Mouse (Mus musculus): ENCODE measurements around the gene Ptms. TPM values are rescaled to one million over a fixed set of nuclear protein-coding genes. Genes with fewer than 3 reads are reported as not detected.

Ptms gene
- polyA plus RNA-seq, 1 experiment from 2014 or later = 850 TPM

DNA sequence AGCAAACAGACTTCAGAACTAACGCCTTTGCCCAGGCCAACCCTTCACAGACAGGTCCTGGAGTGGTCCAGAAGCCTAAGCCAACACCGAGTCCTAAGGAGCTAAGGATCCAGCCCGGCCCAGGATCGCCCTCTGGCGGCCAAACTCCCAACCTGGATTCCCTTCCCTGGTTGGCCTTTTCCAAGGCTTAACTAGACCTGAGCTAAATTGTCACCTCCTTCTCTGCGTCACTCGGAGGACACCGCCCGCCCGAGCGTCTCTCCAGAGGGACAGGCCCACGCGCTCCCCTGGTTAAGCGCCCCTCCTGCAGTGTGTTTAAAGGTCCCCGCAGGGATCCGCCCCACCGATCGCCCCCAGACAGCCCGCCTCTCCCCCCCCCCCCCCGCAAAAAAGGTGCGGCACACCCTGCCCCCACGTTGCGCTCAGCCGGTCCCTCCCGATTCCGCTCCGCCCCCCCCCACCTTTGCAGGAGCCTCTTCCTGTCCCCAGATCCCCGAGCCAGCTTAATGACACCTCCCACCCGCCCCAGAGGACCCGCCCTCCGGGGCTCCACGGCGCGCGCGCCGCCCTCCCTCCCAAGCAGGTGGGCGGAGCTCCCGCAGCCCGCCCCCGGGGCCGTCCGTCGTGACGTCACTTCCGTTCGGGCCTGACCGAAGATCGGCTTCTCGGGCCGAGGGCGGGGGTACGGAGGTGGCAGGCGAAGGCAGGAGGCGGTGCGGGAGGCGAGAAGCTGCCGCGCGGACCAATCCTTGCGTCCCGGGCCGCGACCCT is 11.0 kb upstream of the Ptms start, which contains the start of gene Mlf2:
Mlf2 (plus strand) TSS at position 633 of the 771 bp plus-strand sequence.
- in situ Hi-C loops (cut with MboI; ENCODE audit: low pct_unique_long_range_greater_than_20kb) = no loop called here
- POLR2A ChIA-PET = interaction anchor here (0.6 to 4.6 kb wide), 8 partner anchors 10 to 67 kb away, joined by 3 to 59 read pairs (median 5); partner anchors contain the start of genes Cops7a and Ptms
- ATAC-seq (peak; percentile 90), DNase-seq (ENCODE audit: low read depth, low spot score) (peak; percentile 93)
- CTCF ChIA-PET = interaction anchor here (0.8 to 8.4 kb wide), 18 partner anchors 9 to 104 kb away, joined by 3 to 86 read pairs (median 6); partner anchors contain the start of genes Cops7a, Gpr162 and Lag3
- no peaks in the 10 kb centered on the region for H3K27me3 ChIP-seq
- TF ChIP-seq CTCF (IDR thresholded peaks at IDR 0.05) = no peak

DNA sequence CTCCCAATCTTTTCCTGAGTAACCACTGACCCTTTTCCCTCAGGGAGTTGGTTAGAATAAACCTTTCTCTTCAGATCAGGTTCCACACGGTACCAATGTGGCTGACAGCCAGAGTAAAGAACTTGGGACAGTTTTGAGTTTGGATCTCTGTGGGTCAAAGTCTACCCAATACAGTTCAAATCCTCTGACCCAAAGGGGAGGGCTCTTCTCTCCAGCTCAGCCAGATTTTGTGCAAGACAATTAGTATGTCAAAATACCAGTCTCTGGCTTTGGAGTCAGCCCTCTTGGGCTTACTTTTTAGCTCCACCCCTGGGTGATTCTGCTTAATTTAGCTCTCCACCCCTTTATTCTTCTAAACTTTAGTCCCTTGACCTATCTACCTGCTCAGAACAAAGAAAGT is 10.3 kb upstream of the Ptms start:
- ATAC-seq = peak; percentile 1

DNA sequence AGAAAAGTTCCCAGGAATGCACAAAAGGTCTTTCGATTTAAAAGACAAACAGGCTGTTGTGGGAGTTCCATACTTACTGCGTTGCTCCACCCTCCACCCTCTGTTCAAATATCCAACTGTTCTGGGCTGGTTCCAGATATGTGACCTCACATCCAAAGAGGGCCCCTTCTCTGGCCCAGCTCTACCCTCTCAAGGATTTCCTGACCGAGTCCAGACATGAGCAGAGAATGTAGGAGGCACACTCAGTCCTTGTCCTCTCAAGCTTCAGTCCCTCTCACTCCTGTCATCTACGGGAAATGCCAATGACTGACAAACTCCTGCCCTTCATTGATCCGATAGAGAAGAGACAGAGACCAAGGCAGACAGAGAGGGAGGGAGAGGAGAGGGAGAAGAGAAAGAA is 6.0 kb upstream of the Ptms start:
- TF ChIP-seq CTCF (IDR thresholded peaks at IDR 0.05) = no peak
- H3K27me3 ChIP-seq = no peaks in the 10 kb centered on the region
- no peak for DNase-seq (ENCODE audit: low read depth, low spot score)
- POLR2A ChIA-PET = interaction anchor here (1.2 kb wide), 1 partner anchor 9 kb away, joined by 5 read pairs; no protein-coding TSS in a partner anchor
- ATAC-seq = no peak
- in situ Hi-C loops (cut with MboI; ENCODE audit: low pct_unique_long_range_greater_than_20kb) = no loop called here
- CTCF ChIA-PET = interaction anchor here (0.9 to 8.4 kb wide), 4 partner anchors 12 to 104 kb away, joined by 3 to 86 read pairs (median 4); no protein-coding TSS in a partner anchor

More for the DNA sequence above, 10.3 kb upstream of the Ptms start:
- no peak for DNase-seq (ENCODE audit: low read depth, low spot score)
- in situ Hi-C loops (cut with MboI; ENCODE audit: low pct_unique_long_range_greater_than_20kb) = no loop called here
- ChIA-PET POLR2A (interaction anchor here (0.6 to 4.6 kb wide), 6 partner anchors 10 to 66 kb away, joined by 3 to 59 read pairs (median 7); partner anchors contain the start of genes Cops7a and Ptms), CTCF (interaction anchor here (1.0 to 8.4 kb wide), 19 partner anchors 9 to 105 kb away, joined by 3 to 86 read pairs (median 5); partner anchors contain the start of gene Cops7a)
- H3K27me3 ChIP-seq = no peaks in the 10 kb centered on the region
- no peak for TF ChIP-seq CTCF (IDR thresholded peaks at IDR 0.05)

DNA sequence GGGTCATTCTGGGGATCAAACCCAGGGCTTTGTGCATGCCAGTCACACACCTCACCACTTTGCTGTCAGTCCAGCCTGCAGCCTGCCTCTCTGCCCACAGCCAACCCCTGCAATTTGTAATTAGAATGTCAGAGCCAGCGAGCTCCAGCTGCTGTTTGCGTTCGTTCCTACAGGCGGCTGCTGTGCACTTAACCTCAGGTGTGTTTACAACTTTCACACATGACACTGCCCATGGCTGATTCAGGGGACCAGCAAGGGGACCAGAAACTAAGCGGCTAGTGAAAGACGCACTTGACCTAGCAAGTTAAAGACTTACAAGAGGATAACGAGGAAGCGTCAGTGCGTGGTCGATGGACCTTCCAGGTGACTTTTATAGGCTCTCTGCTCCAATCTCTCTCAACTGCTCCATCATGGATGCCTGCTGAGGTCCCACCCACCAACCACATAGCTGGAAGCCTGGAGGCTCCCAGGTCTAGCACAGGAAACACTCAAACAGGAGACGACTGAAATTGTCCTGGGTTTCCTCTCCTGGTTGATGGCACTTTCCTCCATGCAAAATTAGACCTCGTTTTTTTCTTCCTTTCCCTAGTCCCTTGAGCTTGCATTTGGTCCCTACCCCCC is 5.4 kb upstream of the Ptms start:
- H3K27me3 ChIP-seq = no peaks in the 10 kb centered on the region
- in situ Hi-C loops (cut with MboI; ENCODE audit: low pct_unique_long_range_greater_than_20kb) = no loop called here
- TF ChIP-seq CTCF (IDR thresholded peaks at IDR 0.05) = no peak
- DNase-seq (ENCODE audit: low read depth, low spot score) (no peak), ATAC-seq (no peak)
- CTCF ChIA-PET = interaction anchor here (0.9 to 8.4 kb wide), 4 partner anchors 11 to 105 kb away, joined by 3 to 86 read pairs (median 4); no protein-coding TSS in a partner anchor
- POLR2A ChIA-PET = interaction anchor here (1.2 kb wide), 1 partner anchor 9 kb away, joined by 5 read pairs; no protein-coding TSS in a partner anchor

DNA sequence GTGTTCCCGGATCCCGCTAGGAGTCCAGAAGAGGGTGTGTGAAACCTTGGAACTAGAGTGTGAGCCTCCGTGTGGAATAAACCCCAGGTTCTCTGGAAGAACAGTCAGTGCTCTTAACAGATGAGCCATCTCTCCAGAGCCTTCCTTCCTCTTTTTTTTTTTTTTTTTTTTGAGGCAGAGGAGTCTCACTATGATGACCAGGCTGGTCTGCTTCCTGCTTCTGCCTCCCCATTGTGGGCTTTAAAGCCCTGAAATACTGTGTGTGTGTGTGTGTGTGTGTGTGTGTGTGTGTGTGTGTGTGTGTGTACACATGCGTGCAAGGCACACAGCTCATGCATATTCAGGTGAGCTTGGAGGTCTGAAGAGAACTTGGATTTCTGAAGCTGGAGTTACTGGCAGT is 1.6 kb upstream of the Ptms start:
- DNase-seq (ENCODE audit: low read depth, low spot score) (no peak), ATAC-seq (no peak)
- in situ Hi-C loops (cut with MboI; ENCODE audit: low pct_unique_long_range_greater_than_20kb) = no loop called here
- H3K27me3 ChIP-seq = no peaks in the 10 kb centered on the region
- ChIA-PET CTCF (interaction anchor here (0.7 to 1.7 kb wide), 3 partner anchors 9 to 109 kb away, joined by 3 to 12 read pairs (median 3); partner anchors contain the start of gene Mlf2), POLR2A (interaction anchor here (2.1 kb wide), 1 partner anchor 8 kb away, joined by 8 read pairs; no protein-coding TSS in a partner anchor)
- no peak for TF ChIP-seq CTCF (IDR thresholded peaks at IDR 0.05)

DNA sequence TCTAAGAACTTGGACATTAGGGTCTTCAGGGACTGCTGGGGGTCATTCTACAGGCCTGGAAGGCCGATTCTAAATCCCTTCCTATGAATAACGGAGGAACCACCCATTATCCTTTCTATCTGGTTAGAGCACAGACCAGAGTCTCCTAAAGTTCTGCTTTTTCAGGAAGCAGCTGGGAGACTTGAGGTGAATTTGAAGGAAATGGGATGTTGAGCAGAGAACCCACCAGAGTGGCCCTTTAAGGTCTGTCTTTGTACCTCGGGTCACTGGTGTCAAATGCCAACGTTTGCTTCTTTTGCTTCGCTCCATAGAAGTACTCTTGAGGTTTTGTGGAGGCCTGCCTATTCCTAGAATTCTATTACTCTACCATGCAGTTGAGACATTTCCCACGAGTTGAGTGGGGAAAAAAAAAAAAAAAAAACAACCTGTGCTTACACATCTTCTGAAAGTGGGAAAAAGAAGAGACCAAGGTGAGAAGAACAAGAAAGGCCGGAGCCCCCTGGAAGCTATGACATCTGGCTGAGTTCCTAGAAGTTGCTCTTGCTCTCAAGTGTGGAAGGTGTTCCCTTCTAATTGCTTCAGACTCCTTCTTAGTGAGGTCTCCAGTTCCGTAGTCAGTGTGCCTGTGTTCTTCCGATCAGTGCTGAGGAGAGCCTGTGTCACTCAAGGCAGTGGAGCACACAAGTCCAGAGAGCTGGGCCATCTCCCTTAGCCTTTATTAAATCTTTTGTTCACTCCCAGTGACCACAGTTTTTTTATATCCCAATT is 599 bp upstream of the Ptms start:
- TF ChIP-seq CTCF (IDR thresholded peaks at IDR 0.05) = no peak
- ATAC-seq (no peak), DNase-seq (ENCODE audit: low read depth, low spot score) (no peak)
- ChIA-PET CTCF (interaction anchor here (1.5 to 1.7 kb wide), 3 partner anchors 10 to 110 kb away, joined by 3 to 12 read pairs (median 3); partner anchors contain the start of gene Mlf2), POLR2A (interaction anchor here (0.6 to 2.1 kb wide), 4 partner anchors 9 to 122 kb away, joined by 3 to 8 read pairs (median 4); no protein-coding TSS in a partner anchor)
- in situ Hi-C loops (cut with MboI; ENCODE audit: low pct_unique_long_range_greater_than_20kb) = no loop called here
- no peaks in the 10 kb centered on the region for H3K27me3 ChIP-seq

DNA sequence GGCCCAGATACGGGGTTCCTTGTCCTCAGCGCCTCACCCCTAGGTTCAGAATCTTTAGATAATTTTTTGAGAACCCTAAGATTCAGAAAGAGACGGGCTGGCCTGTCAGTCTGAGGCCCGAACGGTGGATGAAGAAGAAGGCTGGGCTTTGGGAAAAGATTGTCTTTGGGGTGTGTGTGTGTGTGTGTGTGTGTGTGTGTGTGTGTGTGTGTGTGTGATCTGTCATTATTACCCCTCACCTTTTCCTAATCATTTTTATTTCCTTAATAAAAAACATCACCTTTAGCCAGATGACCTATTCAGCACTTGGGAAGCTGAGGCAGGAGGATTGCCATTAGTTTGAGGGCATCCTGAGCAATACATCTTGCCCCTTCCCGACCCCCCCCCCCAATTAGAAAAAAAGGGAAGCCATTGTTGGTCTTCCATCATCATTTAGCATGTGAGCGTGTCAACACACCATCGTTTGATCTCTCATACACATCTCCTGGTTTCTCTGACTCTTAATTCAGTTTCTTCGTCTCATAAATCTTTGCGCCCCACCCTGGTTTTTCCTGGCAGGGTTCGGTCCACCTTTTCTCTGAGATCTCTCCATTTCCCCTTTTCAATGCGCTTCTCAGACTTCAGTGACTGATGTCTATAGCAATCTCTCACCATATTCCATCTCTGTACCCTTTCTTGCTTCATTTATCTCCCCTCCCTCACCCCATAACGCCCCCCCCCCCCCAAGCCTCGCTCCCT is 844 bp downstream of the Ptms start:
- in situ Hi-C loops (cut with MboI; ENCODE audit: low pct_unique_long_range_greater_than_20kb) = no loop called here
- no peak for ATAC-seq
- CTCF ChIA-PET = interaction anchor here (1.0 to 5.9 kb wide), 2 partner anchors 11 kb away, joined by 3 to 34 read pairs; partner anchors contain the start of gene Mlf2

DNA sequence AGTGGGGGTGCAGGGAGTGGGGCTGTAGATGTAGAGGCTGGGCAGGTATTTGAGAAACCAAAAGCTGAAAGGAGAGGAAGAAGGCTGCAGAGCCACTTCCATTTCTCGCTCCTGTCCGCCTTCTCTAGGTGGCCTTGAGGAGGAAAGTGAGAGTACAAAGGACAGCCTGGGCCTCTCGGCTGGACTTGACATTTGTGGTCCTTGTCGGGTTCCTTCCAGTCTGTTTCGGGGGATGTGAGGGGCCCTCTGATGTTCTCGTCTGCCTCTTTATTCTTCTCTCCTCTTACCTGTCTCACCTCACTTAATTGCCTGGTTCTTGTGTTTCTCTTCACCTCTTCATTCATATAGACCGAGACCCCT is 1.6 kb downstream of the Ptms start:
- no peaks in the 10 kb centered on the region for H3K27me3 ChIP-seq
- ATAC-seq (no peak), DNase-seq (ENCODE audit: low read depth, low spot score) (no peak)
- CTCF ChIA-PET = interaction anchor here (1.0 to 5.9 kb wide), 3 partner anchors 10 to 14 kb away, joined by 3 to 34 read pairs (median 34); partner anchors contain the start of gene Mlf2
- in situ Hi-C loops (cut with MboI; ENCODE audit: low pct_unique_long_range_greater_than_20kb) = no loop called here
- no peak for TF ChIP-seq CTCF (IDR thresholded peaks at IDR 0.05)
- POLR2A ChIA-PET = interaction anchor here (0.6 to 7.0 kb wide), 7 partner anchors 11 to 560 kb away, joined by 3 to 59 read pairs (median 5); partner anchors contain the start of gene Mlf2

More for the DNA sequence above, 844 bp downstream of the Ptms start:
- TF ChIP-seq CTCF (IDR thresholded peaks at IDR 0.05) = no peak
- no peaks in the 10 kb centered on the region for H3K27me3 ChIP-seq
- POLR2A ChIA-PET = interaction anchor here (0.6 to 7.0 kb wide), 7 partner anchors 12 to 560 kb away, joined by 3 to 59 read pairs (median 5); partner anchors contain the start of gene Mlf2
- DNase-seq (ENCODE audit: low read depth, low spot score) = no peak

All from Patski (cell line).